Mouse (Mus musculus) left cerebral cortex, postnatal 25 days (tissue): ENCODE data around the gene Slc25a43. TPM values are rescaled to one million over a fixed set of nuclear protein-coding genes. Genes with fewer than 3 reads are reported as not detected.

Experiments used
- DNase-seq, 2 experiments: peaks; one replicate each; pipeline ENCODE4 v3.0.0; 2022; ENCODE audit warnings: low spot score in 2 of 2, mixed read lengths in 1 of 2
- intact Hi-C: fragments of 180-260 bp; cut with DNase I; formaldehyde crosslinking; loops from one replicate; pipeline ENCODE4 v1.15.1; 2025
- total RNA-seq, 2 experiments: library from RNA; stranded (reverse); gene quantifications; 2 replicates each; pipeline ENCODE4 v1.2.3; 2021

Gene Slc25a43
- total RNA-seq = under 1 TPM; 0.55 to 0.62 TPM

DNA sequence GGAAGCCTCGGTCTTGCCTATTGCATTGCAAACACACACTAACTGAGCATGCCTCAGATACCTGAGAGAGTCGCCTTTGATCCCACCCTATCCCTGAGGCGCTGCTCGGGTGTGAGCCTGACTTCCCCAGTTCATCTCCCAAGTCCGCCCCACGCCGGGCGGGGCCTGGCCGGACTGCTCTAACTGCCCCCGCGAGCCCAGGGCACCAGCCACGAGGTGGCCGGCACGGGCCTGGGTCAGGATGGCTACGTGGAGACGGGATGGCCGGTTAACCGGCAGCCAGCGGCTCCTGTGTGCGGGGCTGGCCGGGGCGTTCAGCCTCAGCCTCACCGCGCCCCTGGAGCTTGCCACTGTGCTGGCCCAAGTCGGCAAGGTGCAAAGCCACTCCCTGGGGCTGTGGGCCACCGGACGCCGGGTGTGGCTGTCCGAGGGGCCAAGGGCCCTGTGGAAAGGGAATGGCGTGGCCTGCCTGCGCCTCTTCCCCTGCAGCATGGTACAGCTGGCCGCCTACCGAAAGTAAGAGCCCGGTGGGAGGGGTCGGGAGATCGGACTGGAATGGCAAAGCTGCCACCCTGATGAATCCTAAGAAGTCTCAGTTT is at the start of gene Slc25a43:
Gene Slc25a43 (plus strand): TSS at position 157 of the 599 bp plus-strand sequence.
- no peak for DNase-seq

GRCm38 (mm10) chrX:36740124-36740951 is 3.1 kb upstream of the Slc25a43 start:
- no peak for DNase-seq
- intact Hi-C loops = no loop called here

More for the DNA sequence above, at the start of gene Slc25a43:
- intact Hi-C loops = loop anchor here (2.0 kb wide), 1 partner anchor 99 kb away; the partner anchor contains the start of gene Akap17b

DNA sequence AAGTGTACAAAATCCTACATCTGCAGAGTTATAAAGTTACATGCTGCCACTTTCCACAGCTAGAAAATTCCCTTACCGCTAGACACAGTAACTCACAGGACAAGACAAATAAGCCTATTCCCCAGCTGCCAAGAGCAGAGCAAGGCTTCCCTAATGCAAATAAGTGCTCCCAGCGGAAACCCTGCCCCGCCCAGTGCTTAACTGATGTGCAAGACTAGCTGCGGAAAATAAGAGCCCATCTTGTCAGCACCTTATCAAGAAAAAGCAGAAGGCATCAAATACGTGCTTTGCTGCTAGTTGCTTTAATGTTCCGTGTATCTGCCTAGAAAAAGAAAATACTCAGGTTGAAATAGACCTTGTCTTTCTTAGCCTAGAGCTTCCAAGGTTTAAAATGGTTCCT is 2.2 kb upstream of the Slc25a43 start:
- intact Hi-C loops = no loop called here

DNA sequence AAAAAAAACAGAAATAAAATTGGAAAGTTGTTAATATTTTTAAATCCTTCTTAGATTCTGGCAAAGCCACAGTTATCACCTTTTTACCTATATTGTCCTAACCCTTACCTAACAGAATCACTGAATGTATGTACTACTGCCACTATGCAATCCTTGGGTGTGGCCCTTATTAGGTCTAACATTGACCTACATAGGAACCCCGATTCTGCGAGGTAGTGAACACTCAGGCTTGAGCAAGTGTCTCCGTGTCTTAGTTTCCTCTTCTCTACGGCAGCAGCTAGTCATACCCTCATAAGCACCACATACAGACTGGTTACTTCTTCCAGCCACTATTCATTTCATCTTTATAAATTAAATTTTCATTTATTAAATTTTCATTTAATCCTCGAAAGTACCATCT is 715 bp upstream of the Slc25a43 start:
- intact Hi-C loops = no loop called here
- no peak for DNase-seq

More for the DNA sequence above, 2.2 kb upstream of the Slc25a43 start:
- no peak for DNase-seq

GRCm38 (mm10) chrX:36744735-36745134 is 1.3 kb downstream of the Slc25a43 start:
- DNase-seq = peak in 1 of 2 experiments; percentile 83
- intact Hi-C loops = loop anchor here (2.0 kb wide), 1 partner anchor 100 kb away; the partner anchor contains the start of gene Akap17b

DNA sequence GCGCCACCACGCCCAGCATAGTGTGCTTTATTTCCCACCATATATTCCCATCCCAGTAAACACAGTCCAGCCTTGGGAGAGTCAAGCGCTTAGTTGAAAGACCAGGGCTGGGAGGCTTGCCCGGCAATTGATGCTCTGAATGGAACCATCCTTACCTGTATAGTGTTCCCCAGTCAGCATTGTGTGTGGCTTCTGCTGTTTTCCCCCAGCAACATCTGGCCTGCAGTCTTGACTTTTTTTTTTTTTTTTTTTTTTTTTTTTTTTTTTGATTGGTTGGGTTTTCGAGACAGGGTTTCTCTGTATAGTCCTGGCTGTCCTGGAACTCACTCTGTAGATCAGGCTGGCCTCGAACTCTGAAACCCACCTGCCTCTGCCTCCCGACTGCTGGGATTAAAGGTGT is 1.9 kb downstream of the Slc25a43 start:
- DNase-seq = no peak
- intact Hi-C loops = loop anchor here (2.0 kb wide), 1 partner anchor 101 kb away; the partner anchor contains the start of gene Akap17b

GRCm38 (mm10) chrX:36746789-36747188 is 3.3 kb downstream of the Slc25a43 start:
- DNase-seq = peak in 1 of 2 experiments; percentile 60
- intact Hi-C loops = no loop called here

- peak in 1 of 2 experiments; percentile 19 for DNase-seq
- intact Hi-C loops = no loop called here
These were observed 5.1 kb downstream of the Slc25a43 start for GRCm38 (mm10) chrX:36748573-36748972.

DNA sequence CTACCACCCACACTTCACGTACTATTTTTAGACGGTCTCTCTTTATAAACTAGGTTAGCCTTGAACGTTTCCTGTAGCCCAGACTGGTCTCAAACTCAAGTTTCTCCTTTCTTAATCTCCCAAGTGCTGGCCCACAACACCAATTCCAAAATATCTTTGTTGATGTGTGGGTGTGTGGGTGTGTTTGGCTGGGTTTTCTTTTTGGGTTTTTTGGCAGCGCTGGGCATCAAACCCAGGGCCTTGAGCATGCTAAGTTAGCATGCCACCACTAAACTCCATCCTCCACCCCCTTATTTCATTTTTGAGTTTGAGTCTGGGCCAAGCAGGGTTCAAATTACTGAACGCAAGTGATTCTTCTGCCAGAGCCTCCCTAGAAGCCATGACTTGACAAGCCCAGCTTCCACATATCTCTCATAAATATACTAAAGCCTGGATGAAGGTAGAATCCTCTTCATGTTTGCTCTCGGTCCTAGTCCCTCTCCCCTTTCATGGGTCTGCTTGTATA is 5.9 kb downstream of the Slc25a43 start:
- DNase-seq = peak in 1 of 2 experiments; percentile 74
- intact Hi-C loops = no loop called here

DNA sequence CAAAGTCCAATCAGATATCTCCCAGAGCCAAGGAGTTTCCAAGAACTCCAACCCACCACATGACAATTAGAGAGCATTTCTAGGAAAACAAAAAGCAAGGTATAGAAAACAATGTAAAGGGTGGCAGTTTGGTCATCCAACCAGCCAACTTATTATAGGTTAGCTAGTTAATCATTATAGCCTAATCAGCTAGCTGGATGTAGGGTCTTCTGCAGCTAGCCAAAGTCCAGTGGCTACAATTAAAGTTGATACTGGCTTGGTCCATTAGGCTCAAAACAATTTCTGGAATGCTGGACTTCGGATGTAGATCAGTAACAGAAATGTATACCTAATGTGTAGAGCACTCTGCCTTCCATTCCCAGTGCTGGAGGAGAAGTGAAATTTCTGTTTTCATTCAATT is 7.1 kb downstream of the Slc25a43 start:
- intact Hi-C loops = no loop called here
- DNase-seq = no peak

DNA sequence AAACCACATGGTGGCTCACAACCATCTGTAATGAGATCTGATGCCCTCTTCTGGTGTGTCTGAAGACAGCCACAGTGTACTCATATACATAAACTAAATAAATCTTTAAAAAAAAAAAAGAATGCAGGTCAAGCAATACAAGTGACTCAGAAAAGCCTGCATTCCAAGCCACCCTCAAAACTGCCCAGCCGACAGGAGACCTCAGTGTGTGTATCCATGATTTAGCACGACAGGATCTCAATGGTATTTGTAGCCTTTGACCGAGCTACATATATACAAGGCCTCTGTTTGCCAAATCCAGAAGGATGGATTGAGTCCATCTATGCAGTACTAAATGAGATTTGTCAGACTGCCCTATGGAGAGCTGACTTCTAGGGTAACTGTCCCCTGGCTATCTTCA is 9.1 kb downstream of the Slc25a43 start:
- no peak for DNase-seq
- intact Hi-C loops = no loop called here

- no peak for DNase-seq
- intact Hi-C loops = no loop called here
These were observed 14.5 kb downstream of the Slc25a43 start for GRCm38 (mm10) chrX:36757796-36758472.

- DNase-seq = no peak
- intact Hi-C loops = no loop called here
These were observed 15.1 kb downstream of the Slc25a43 start for GRCm38 (mm10) chrX:36758566-36758965.

DNA sequence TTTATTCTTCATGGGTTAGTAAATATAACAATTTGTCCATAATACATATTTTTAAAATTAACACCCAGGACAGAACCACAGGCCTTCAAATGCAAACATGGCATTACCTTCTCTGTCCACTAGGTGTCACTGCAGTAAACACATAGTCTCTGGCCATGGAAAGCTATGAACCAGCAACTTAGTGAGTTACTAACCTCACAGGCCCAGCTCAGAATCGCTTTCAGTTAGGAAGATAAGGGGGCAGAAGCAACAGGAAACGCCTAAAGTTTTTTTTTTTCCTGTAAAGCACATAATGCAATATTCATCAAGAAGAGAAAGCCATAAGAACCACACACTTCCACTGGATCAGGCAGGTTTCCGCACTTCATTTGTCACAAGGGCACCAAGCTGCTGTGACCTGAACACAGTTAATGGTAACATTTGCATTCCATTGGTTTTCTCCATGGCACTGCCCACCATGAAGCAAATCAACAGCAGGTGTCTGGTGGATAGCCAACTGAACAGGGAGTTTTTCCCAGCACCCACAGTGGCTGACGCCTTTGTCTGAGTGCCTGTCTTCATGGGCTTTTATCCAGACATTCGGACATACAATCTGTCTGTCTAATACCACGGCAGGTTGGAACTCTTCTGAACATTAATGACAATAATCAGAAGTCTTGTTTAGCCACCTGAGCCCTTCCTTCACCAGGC is 17.6 kb downstream of the Slc25a43 start:
- intact Hi-C loops = loop anchor here (2.0 kb wide), 1 partner anchor 60 kb away; no protein-coding TSS in a partner anchor
- peak; percentile 51 to 59 for DNase-seq

GRCm38 (mm10) chrX:36762289-36762688 is 18.8 kb downstream of the Slc25a43 start:
- intact Hi-C loops = no loop called here
- DNase-seq = no peak

DNA sequence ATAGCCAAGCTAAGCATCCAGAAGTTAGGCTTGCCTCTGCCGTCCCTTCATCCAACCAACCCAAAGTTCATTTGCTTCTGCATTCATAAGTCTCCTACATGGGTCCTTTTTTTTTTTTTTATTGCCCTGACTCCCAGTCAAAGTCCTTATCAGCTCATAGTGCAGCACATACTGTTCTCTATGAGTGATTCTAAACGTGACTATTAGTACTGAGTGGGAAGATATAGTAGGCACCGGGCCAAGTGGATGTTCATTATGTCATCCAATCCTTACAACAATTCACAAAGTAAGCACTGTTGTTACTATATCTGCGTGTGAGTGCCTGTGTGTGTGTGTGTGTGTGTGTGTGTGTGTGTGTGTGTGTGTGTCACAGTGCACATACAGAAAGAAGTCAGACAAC is 19.4 kb downstream of the Slc25a43 start:
- DNase-seq = no peak
- intact Hi-C loops = no loop called here

- intact Hi-C loops = no loop called here
- no peak for DNase-seq
These were observed 20.0 kb downstream of the Slc25a43 start for GRCm38 (mm10) chrX:36763298-36763933.

GRCm38 (mm10) chrX:36763934-36764317 is 20.5 kb downstream of the Slc25a43 start:
- intact Hi-C loops = no loop called here
- DNase-seq = no peak

DNA sequence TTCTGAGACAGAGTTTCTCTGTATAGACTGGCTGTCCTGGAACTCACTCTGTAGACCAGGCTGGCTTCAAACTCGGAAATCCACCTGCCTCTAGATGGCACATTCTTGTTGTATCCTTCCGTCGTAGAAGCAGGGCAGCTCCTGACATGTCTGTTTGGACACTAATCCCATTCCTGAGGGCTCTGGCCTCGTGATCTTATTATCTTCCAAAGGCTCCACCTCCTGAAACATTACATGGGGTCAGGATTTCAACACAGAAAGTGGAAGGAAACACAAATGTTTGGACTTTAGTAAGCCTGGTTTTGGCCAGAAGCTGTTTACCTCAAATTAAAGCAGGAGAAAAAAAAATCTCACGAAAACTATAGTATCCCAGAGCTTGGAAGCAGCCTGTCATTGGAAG is 23.9 kb downstream of the Slc25a43 start:
- intact Hi-C loops = no loop called here
- DNase-seq = no peak
